Mouse (Mus musculus): Measurements from ENCODE around the gene Nsun5. TPM values are rescaled to one million over a fixed set of nuclear protein-coding genes. Genes with fewer than 3 reads are reported as not detected.
A peak's percentile ranks its signal among the peaks of the same experiment; 100 is the strongest.

Nsun5 gene
- polyA plus RNA-seq (2015; fragmentation: Nextera tagmentation; extraction: Ambion mirVana), result 40.1 and 40.5 TPM in 2 replicates

- peak within 1 kb of the TSS; percentile 97 for H3K4me3 ChIP-seq (ENCODE audit: low read length)
- peak; percentile 85 for ATAC-seq (ENCODE audit: low FRiP score, low TSS enrichment)
- H3K27me3 ChIP-seq (ENCODE audit: insufficient read depth, low read length), result no peaks in the 10 kb centered on the region
- H3K9me3 ChIP-seq (ENCODE audit: low read length), result no peaks in the 10 kb centered on the region
- H3K4me1 ChIP-seq (ENCODE audit: insufficient read depth, low read length), result peaks cover 12% of the 10 kb centered on the region
- H3K4me2 ChIP-seq (replicated peaks; ENCODE audit: low read depth, low read length), result peak within 1 kb of the TSS; percentile 93
- H3K36me3 ChIP-seq (ENCODE audit: insufficient read depth, low read length), result peaks cover 25% of the 10 kb centered on the region
- peak within 1 kb of the TSS; percentile 92 for H3K27ac ChIP-seq (ENCODE audit: low read length)
- under 1% methylated on average over 63 of the region's 64 CpGs for WGBS
- H3K9ac ChIP-seq (replicated peaks; ENCODE audit: low read length), result peak within 1 kb of the TSS; percentile 90
These were observed at the start of gene Nsun5 for GRCm38 (mm10) chr5:135369787-135370654. TSS of gene Nsun5 (plus strand) at chr5:135369953.

GRCm38 (mm10) chr5:135322197-135322596 is 47.6 kb upstream of the Nsun5 start:
- 0 out of 2 replicates have a peak, but pooled peaks cover 3% of the 10 kb centered on the region for H3K4me1 ChIP-seq (ENCODE audit: insufficient read depth, low read length)
- H3K9me3 ChIP-seq (ENCODE audit: low read length), result no peaks in the 10 kb centered on the region
- no peaks in the 10 kb centered on the region for H3K36me3 ChIP-seq (ENCODE audit: insufficient read depth, low read length)
- ATAC-seq (ENCODE audit: low FRiP score, low TSS enrichment), result no peak
- H3K4me2 ChIP-seq (replicated peaks; ENCODE audit: low read depth, low read length), result no peak overlapping the region
- no peak overlapping the region for H3K27ac ChIP-seq (ENCODE audit: low read length)
- no peak overlapping the region for H3K9ac ChIP-seq (replicated peaks; ENCODE audit: low read length)
- WGBS, result 87% methylated on average over 1 of the region's 1 CpGs
- no peaks in the 10 kb centered on the region for H3K27me3 ChIP-seq (ENCODE audit: insufficient read depth, low read length)
- no peak overlapping the region for H3K4me3 ChIP-seq (ENCODE audit: low read length)

- Histone ChIP-seq H3K9me3 (ENCODE audit: low read length) (no peaks in the 10 kb centered on the region), H3K4me2 (replicated peaks; ENCODE audit: low read depth, low read length) (no peak overlapping the region), H3K9ac (replicated peaks; ENCODE audit: low read length) (no peak overlapping the region), H3K36me3 (ENCODE audit: insufficient read depth, low read length) (no peaks in the 10 kb centered on the region), H3K27me3 (ENCODE audit: insufficient read depth, low read length) (no peaks in the 10 kb centered on the region), H3K4me1 (ENCODE audit: insufficient read depth, low read length) (0 out of 2 replicates have a peak, but pooled peaks cover 3% of the 10 kb centered on the region), H3K27ac (ENCODE audit: low read length) (no peak overlapping the region), H3K4me3 (ENCODE audit: low read length) (no peak overlapping the region)
- 24% methylated on average over 3 of the region's 3 CpGs for WGBS
- ATAC-seq (ENCODE audit: low FRiP score, low TSS enrichment), result no peak
These were observed 43.6 kb upstream of the Nsun5 start for GRCm38 (mm10) chr5:135326121-135326659.

GRCm38 (mm10) chr5:135329471-135329870 is 40.3 kb upstream of the Nsun5 start:
- H3K4me2 ChIP-seq (replicated peaks; ENCODE audit: low read depth, low read length), result no peak overlapping the region
- H3K4me3 ChIP-seq (ENCODE audit: low read length), result no peak overlapping the region
- H3K36me3 ChIP-seq (ENCODE audit: insufficient read depth, low read length), result no peaks in the 10 kb centered on the region
- no peak overlapping the region for H3K9ac ChIP-seq (replicated peaks; ENCODE audit: low read length)
- no peak for ATAC-seq (ENCODE audit: low FRiP score, low TSS enrichment)
- WGBS, result 87% methylated on average over 4 of the region's 4 CpGs
- H3K4me1 ChIP-seq (ENCODE audit: insufficient read depth, low read length), result no peaks in the 10 kb centered on the region
- H3K27me3 ChIP-seq (ENCODE audit: insufficient read depth, low read length), result no peaks in the 10 kb centered on the region
- H3K9me3 ChIP-seq (ENCODE audit: low read length), result no peaks in the 10 kb centered on the region
- H3K27ac ChIP-seq (ENCODE audit: low read length), result no peak overlapping the region

- H3K9ac ChIP-seq (replicated peaks; ENCODE audit: low read length), result no peak overlapping the region
- no peaks in the 10 kb centered on the region for H3K4me1 ChIP-seq (ENCODE audit: insufficient read depth, low read length)
- no peaks in the 10 kb centered on the region for H3K9me3 ChIP-seq (ENCODE audit: low read length)
- H3K36me3 ChIP-seq (ENCODE audit: insufficient read depth, low read length), result no peaks in the 10 kb centered on the region
- H3K27ac ChIP-seq (ENCODE audit: low read length), result no peak overlapping the region
- no peak overlapping the region for H3K4me3 ChIP-seq (ENCODE audit: low read length)
- H3K27me3 ChIP-seq (ENCODE audit: insufficient read depth, low read length), result no peaks in the 10 kb centered on the region
- 83% methylated on average over 5 of the region's 5 CpGs for WGBS
- H3K4me2 ChIP-seq (replicated peaks; ENCODE audit: low read depth, low read length), result no peak overlapping the region
- no peak for ATAC-seq (ENCODE audit: low FRiP score, low TSS enrichment)
These were observed 39.6 kb upstream of the Nsun5 start for GRCm38 (mm10) chr5:135330201-135330600.

GRCm38 (mm10) chr5:135331161-135331560 is 38.6 kb upstream of the Nsun5 start:
- 83% methylated on average over 6 of the region's 6 CpGs for WGBS

GRCm38 (mm10) chr5:135337575-135337974 is 32.2 kb upstream of the Nsun5 start:
- Histone ChIP-seq H3K4me2 (replicated peaks; ENCODE audit: low read depth, low read length) (no peak overlapping the region), H3K9ac (replicated peaks; ENCODE audit: low read length) (no peak overlapping the region), H3K27ac (ENCODE audit: low read length) (no peak overlapping the region), H3K9me3 (ENCODE audit: low read length) (no peaks in the 10 kb centered on the region), H3K4me1 (ENCODE audit: insufficient read depth, low read length) (no peaks in the 10 kb centered on the region), H3K36me3 (ENCODE audit: insufficient read depth, low read length) (no peaks in the 10 kb centered on the region), H3K27me3 (ENCODE audit: insufficient read depth, low read length) (no peaks in the 10 kb centered on the region), H3K4me3 (ENCODE audit: low read length) (no peak overlapping the region)
- no peak for ATAC-seq (ENCODE audit: low FRiP score, low TSS enrichment)
- WGBS, result 41% methylated on average over 3 of the region's 3 CpGs

More at GRCm38 (mm10) chr5:135331161-135331560, 38.6 kb upstream of the Nsun5 start:
- Histone ChIP-seq H3K9me3 (ENCODE audit: low read length) (no peaks in the 10 kb centered on the region), H3K36me3 (ENCODE audit: insufficient read depth, low read length) (no peaks in the 10 kb centered on the region), H3K4me1 (ENCODE audit: insufficient read depth, low read length) (no peaks in the 10 kb centered on the region), H3K9ac (replicated peaks; ENCODE audit: low read length) (no peak overlapping the region), H3K27ac (ENCODE audit: low read length) (no peak overlapping the region), H3K4me2 (replicated peaks; ENCODE audit: low read depth, low read length) (no peak overlapping the region), H3K27me3 (ENCODE audit: insufficient read depth, low read length) (no peaks in the 10 kb centered on the region), H3K4me3 (ENCODE audit: low read length) (no peak overlapping the region)
- ATAC-seq (ENCODE audit: low FRiP score, low TSS enrichment), result no peak

- Histone ChIP-seq H3K4me3 (ENCODE audit: low read length) (no peak overlapping the region), H3K4me2 (replicated peaks; ENCODE audit: low read depth, low read length) (no peak overlapping the region), H3K9ac (replicated peaks; ENCODE audit: low read length) (no peak overlapping the region), H3K9me3 (ENCODE audit: low read length) (0 out of 2 replicates have a peak, but pooled peaks cover 7% of the 10 kb centered on the region), H3K4me1 (ENCODE audit: insufficient read depth, low read length) (no peaks in the 10 kb centered on the region), H3K27ac (ENCODE audit: low read length) (no peak overlapping the region), H3K27me3 (ENCODE audit: insufficient read depth, low read length) (no peaks in the 10 kb centered on the region), H3K36me3 (ENCODE audit: insufficient read depth, low read length) (no peaks in the 10 kb centered on the region)
- ATAC-seq (ENCODE audit: low FRiP score, low TSS enrichment), result no peak
- 77% methylated on average over 7 of the region's 7 CpGs for WGBS
These were observed 23.8 kb upstream of the Nsun5 start for GRCm38 (mm10) chr5:135345989-135346388.

GRCm38 (mm10) chr5:135346430-135346829 is 23.3 kb upstream of the Nsun5 start:
- H3K27me3 ChIP-seq (ENCODE audit: insufficient read depth, low read length), result no peaks in the 10 kb centered on the region
- no peaks in the 10 kb centered on the region for H3K4me1 ChIP-seq (ENCODE audit: insufficient read depth, low read length)
- H3K27ac ChIP-seq (ENCODE audit: low read length), result no peak overlapping the region
- H3K9me3 ChIP-seq (ENCODE audit: low read length), result 0 out of 2 replicates have a peak, but pooled peaks cover 7% of the 10 kb centered on the region
- H3K4me2 ChIP-seq (replicated peaks; ENCODE audit: low read depth, low read length), result no peak overlapping the region
- H3K36me3 ChIP-seq (ENCODE audit: insufficient read depth, low read length), result no peaks in the 10 kb centered on the region
- H3K4me3 ChIP-seq (ENCODE audit: low read length), result no peak overlapping the region
- H3K9ac ChIP-seq (replicated peaks; ENCODE audit: low read length), result no peak overlapping the region
- ATAC-seq (ENCODE audit: low FRiP score, low TSS enrichment), result no peak
- 17% methylated on average over 1 of the region's 1 CpGs for WGBS

- no peak for ATAC-seq (ENCODE audit: low FRiP score, low TSS enrichment)
- no peaks in the 10 kb centered on the region for H3K27me3 ChIP-seq (ENCODE audit: insufficient read depth, low read length)
- 0 out of 2 replicates have a peak, but pooled peaks cover 7% of the 10 kb centered on the region for H3K9me3 ChIP-seq (ENCODE audit: low read length)
These were observed 22.2 kb upstream of the Nsun5 start for GRCm38 (mm10) chr5:135347511-135348011.

More at GRCm38 (mm10) chr5:135347511-135348011, 22.2 kb upstream of the Nsun5 start:
- Histone ChIP-seq H3K36me3 (ENCODE audit: insufficient read depth, low read length) (no peaks in the 10 kb centered on the region), H3K4me2 (replicated peaks; ENCODE audit: low read depth, low read length) (no peak overlapping the region), H3K9ac (replicated peaks; ENCODE audit: low read length) (no peak overlapping the region), H3K4me1 (ENCODE audit: insufficient read depth, low read length) (no peaks in the 10 kb centered on the region), H3K27ac (ENCODE audit: low read length) (no peak overlapping the region), H3K4me3 (ENCODE audit: low read length) (no peak overlapping the region)
- WGBS, result 68% methylated on average over 4 of the region's 4 CpGs

All from kidney, embryonic 16.5 days (tissue).